Mouse (Mus musculus) adrenal gland, adult (tissue): ENCODE measurements around the gene Stk38.

Experiments used
- DNase-seq, 2 experiments: peaks; one replicate each; pipeline ENCODE4 v3.0.0; 2022 to 2023; ENCODE audit warnings: low spot score in 1 of 2; ENCODE audit not compliant: inconsistent age in 2 of 2

Stk38 gene

GRCm38 (mm10) chr17:28961596-28961995 lies 46.2 kb downstream of the Stk38 start:
- DNase-seq, result no peak

- DNase-seq, result no peak
Observed at GRCm38 (mm10) chr17:28960597-28960996, 47.2 kb downstream of the Stk38 start.

GRCm38 (mm10) chr17:28954416-28954815 lies 53.4 kb downstream of the Stk38 start:
- no peak for DNase-seq

GRCm38 (mm10) chr17:28953251-28953650 lies 54.5 kb downstream of the Stk38 start:
- peak in 1 of 2 experiments; percentile 70 for DNase-seq

GRCm38 (mm10) chr17:28951831-28952799 lies 55.7 kb downstream of the Stk38 start, which contains the start of gene Kctd20:
Gene Kctd20 (plus strand): TSS chr17:28951950.
- DNase-seq, result peak; percentile 95 to 98

GRCm38 (mm10) chr17:28950751-28951150 lies 57.0 kb downstream of the Stk38 start:
- DNase-seq, result no peak

GRCm38 (mm10) chr17:28948661-28949060 lies 59.1 kb downstream of the Stk38 start:
- DNase-seq, result peak; percentile 53 to 74

- DNase-seq, result no peak
Observed at GRCm38 (mm10) chr17:28947011-28947939, 60.5 kb downstream of the Stk38 start.

GRCm38 (mm10) chr17:28944481-28944880 lies 63.3 kb downstream of the Stk38 start:
- no peak for DNase-seq

- DNase-seq, result no peak
Observed at GRCm38 (mm10) chr17:28943740-28944139, 64.1 kb downstream of the Stk38 start, which contains the start of gene Pxt1. Gene Pxt1 (minus strand): TSS chr17:28943840.

GRCm38 (mm10) chr17:28942101-28942500 lies 65.7 kb downstream of the Stk38 start:
- DNase-seq, result no peak

GRCm38 (mm10) chr17:28940776-28941555 lies 66.8 kb downstream of the Stk38 start:
- no peak for DNase-seq

GRCm38 (mm10) chr17:28936622-28937345 lies 71.0 kb downstream of the Stk38 start:
- DNase-seq, result peak; percentile 51 to 68

- DNase-seq, result no peak
Observed at GRCm38 (mm10) chr17:28936133-28936532, 71.7 kb downstream of the Stk38 start.

GRCm38 (mm10) chr17:28934120-28934916 lies 73.5 kb downstream of the Stk38 start:
- DNase-seq, result no peak

- no peak for DNase-seq
Observed at GRCm38 (mm10) chr17:28932274-28932673, 75.5 kb downstream of the Stk38 start.

- peak in 1 of 2 experiments; percentile 46 for DNase-seq
Observed at GRCm38 (mm10) chr17:28931436-28932211, 76.2 kb downstream of the Stk38 start.

- DNase-seq, result peak; percentile 88 to 96
Observed at GRCm38 (mm10) chr17:28930392-28931074, 77.3 kb downstream of the Stk38 start.
